Mouse (Mus musculus) heart, embryonic 16.5 days (tissue): ENCODE data around the gene Ehmt1. TPM values are rescaled to one million over a fixed set of nuclear protein-coding genes. Genes with fewer than 3 reads are reported as not detected.

Experiments
- ATAC-seq: fragments of 200-750 bp; cut with Nextera tagmentation; replicated peaks from 2 replicates; pipeline ENCODE4 v1.8.0; 2017; ENCODE audit warnings: moderate number of reproducible peaks; ENCODE audit not compliant: insufficient read depth, low FRiP score; ENCODE audit errors: extremely low read depth
- H3K27ac ChIP-seq: fragments of 300-500 bp; sonication (generic); 2 replicates; pipeline ENCODE4 v1.5.1; 2014; ENCODE audit warnings: mild to moderate bottlenecking, low read length, control low read depth, moderate library complexity
- H3K27me3 ChIP-seq: fragments of 300-500 bp; sonication (generic); 2 replicates; pipeline ENCODE4 v1.6.1; 2014; ENCODE audit warnings: low read length, mixed read lengths; ENCODE audit not compliant: control insufficient read depth, insufficient read depth
- H3K36me3 ChIP-seq: fragments of 300-500 bp; sonication (generic); 2 replicates; pipeline ENCODE4 v1.6.1; 2014; ENCODE audit not compliant: control insufficient read depth, insufficient read depth
- H3K4me1 ChIP-seq: fragments of 300-500 bp; sonication (generic); 2 replicates; pipeline ENCODE4 v1.6.1; 2014; ENCODE audit warnings: low read length, mixed read lengths; ENCODE audit not compliant: control insufficient read depth, insufficient read depth
- H3K4me2 ChIP-seq: fragments of 300-500 bp; sonication (generic); 2 replicates; pipeline ENCODE4 v1.6.1; 2014; ENCODE audit warnings: low read depth, mild to moderate bottlenecking, control low read depth, low read length
- H3K4me3 ChIP-seq: fragments of 300-500 bp; sonication (generic); 2 replicates; pipeline ENCODE4 v1.5.1; 2014; ENCODE audit warnings: mild to moderate bottlenecking, control low read depth, low read length
- H3K9ac ChIP-seq: fragments of 300-500 bp; sonication (generic); 2 replicates; pipeline ENCODE4 v1.6.1; 2014; ENCODE audit warnings: low read length, control low read depth
- H3K9me3 ChIP-seq: fragments of 300-500 bp; sonication (generic); replicated peaks from 2 replicates; pipeline ENCODE4 v1.6.1; 2016; ENCODE audit warnings: low read length; ENCODE audit not compliant: control insufficient read depth
- WGBS: fragments of 180-500 bp; shearing (Covaris S2); extraction: QIAGEN DNeasy Blood & Tissue Kit; methylation state at CpG from one replicate; pipeline ENCODE4 v1.1.7; 2014; 5-methylcytosine and 5-hydroxymethylcytosine counted together
- microRNA-seq: library from miRNA; unstranded; fragments of <30 nt; microRNA quantifications from one replicate; pipeline ENCODE4, GENCODE M21; 2017
- polyA plus RNA-seq: library from polyadenylated mRNA; unstranded; fragments of >200 nt; fragmentation: Nextera tagmentation; extraction: Ambion mirVana; gene quantifications from 2 replicates; pipeline ENCODE4 v1.2.1, GENCODE M21; 2015

Gene Ehmt1
- polyA plus RNA-seq, 1 experiment from 2014 or later = 49.0 TPM

- peak overlapping the region; percentile 53 for H3K4me3 ChIP-seq
- H3K9me3 ChIP-seq = no peaks in the 10 kb centered on the region
- no peak overlapping the region for H3K27ac ChIP-seq
- ATAC-seq = peak; percentile 41
- H3K36me3 ChIP-seq = no peaks in the 10 kb centered on the region
- H3K27me3 ChIP-seq = peaks cover 35% of the 10 kb centered on the region
- peak overlapping the region; percentile 79 for H3K4me2 ChIP-seq
- no peak overlapping the region for H3K9ac ChIP-seq
- H3K4me1 ChIP-seq = peaks cover 10% of the 10 kb centered on the region
- 1% methylated on average over 52 of the region's 52 CpGs for WGBS
Measured at GRCm38 (mm10) chr2:24762446-24762960, 156.9 kb downstream of the Ehmt1 start.

DNA sequence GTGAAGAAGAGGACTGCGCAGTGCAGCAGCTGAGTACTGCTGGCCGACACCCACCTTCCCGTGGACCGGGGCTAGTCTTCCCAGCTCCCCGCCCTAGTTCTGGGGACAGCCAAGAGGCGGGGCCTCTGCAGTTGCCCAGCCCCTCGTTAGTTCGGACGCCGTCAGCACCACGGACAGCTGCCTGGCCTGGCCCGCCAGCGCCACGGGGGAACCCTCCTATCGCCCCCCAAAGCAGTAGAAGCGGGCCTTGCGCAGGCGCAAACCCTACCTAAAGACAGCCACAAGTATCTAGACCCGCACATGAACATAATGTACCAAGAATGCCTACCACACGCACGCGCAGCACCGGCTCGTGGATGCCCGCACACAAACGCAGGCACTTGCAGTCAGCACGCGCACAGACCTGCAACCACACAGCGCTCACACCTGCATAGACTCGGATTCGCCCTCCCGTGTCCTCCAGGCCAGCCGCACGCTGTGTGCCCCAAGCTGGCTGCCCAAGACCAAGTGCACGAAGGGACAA lies 157.4 kb downstream of the Ehmt1 start:
- H3K4me2 ChIP-seq = peak overlapping the region; percentile 79
- no peak overlapping the region for H3K9ac ChIP-seq
- H3K4me1 ChIP-seq = peaks cover 10% of the 10 kb centered on the region
- WGBS = under 1% methylated on average over 35 of the region's 35 CpGs
- H3K36me3 ChIP-seq = no peaks in the 10 kb centered on the region
- H3K27ac ChIP-seq = no peak overlapping the region
- H3K9me3 ChIP-seq = no peaks in the 10 kb centered on the region
- peak; percentile 50; the same call in 1 of the 2 replicates for ATAC-seq
- H3K4me3 ChIP-seq = peak overlapping the region; percentile 53
- H3K27me3 ChIP-seq = peaks cover 35% of the 10 kb centered on the region

DNA sequence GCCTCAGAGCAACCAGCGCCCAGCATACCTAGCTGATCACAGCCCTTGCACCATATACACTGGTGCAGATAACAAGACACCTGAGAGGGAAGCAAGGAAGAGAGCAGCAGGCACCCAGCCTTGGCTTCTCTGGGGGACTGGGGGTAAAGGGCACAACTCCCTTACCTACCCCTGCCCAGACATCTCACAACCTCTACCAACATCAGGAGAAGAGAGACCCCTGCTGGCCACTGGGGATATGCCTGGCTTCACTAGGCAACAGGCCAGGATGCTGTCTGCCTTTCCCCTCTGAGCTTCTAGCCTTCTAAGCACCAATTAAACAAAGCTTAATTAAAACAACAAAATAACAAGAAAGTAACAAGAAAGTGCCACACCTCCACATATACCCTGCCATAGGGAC lies 164.1 kb downstream of the Ehmt1 start:
- no peaks in the 10 kb centered on the region for H3K36me3 ChIP-seq
- H3K4me2 ChIP-seq = no peak overlapping the region
- H3K4me1 ChIP-seq = no peaks in the 10 kb centered on the region
- no peaks in the 10 kb centered on the region for H3K9me3 ChIP-seq
- no peak overlapping the region for H3K9ac ChIP-seq
- WGBS = 96% methylated on average over 1 of the region's 1 CpGs
- H3K27ac ChIP-seq = no peak overlapping the region
- H3K27me3 ChIP-seq = no peaks in the 10 kb centered on the region
- ATAC-seq = no peak
- no peak overlapping the region for H3K4me3 ChIP-seq

DNA sequence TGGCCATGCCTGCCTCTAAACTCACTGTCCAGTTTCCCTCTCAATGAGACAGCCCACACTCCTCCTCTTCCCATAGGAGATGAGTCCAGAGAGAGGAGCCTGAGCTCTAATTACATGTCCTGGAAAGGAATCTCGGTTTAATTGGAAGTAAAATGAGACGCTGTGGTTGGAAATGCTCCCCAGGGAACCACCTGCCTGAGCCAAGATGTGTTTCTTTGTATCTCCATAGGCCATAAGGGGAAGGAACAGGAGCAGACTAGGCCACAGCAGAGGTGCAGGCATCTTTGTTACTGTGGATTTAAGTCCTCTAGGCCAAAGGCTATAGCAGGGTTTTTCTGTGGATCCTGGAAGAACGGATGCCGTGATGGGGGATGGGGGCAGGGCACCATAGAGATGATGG lies 166.8 kb downstream of the Ehmt1 start:
- Histone ChIP-seq H3K27me3 (no peaks in the 10 kb centered on the region), H3K9ac (no peak overlapping the region), H3K36me3 (no peaks in the 10 kb centered on the region), H3K4me1 (no peaks in the 10 kb centered on the region), H3K4me3 (no peak overlapping the region), H3K4me2 (no peak overlapping the region), H3K27ac (no peak overlapping the region), H3K9me3 (no peaks in the 10 kb centered on the region)
- no peak for ATAC-seq
- 69% methylated on average over 4 of the region's 4 CpGs for WGBS

GRCm38 (mm10) chr2:24750051-24750450 lies 169.4 kb downstream of the Ehmt1 start:
- H3K9ac ChIP-seq = no peak overlapping the region
- ATAC-seq = no peak
- H3K9me3 ChIP-seq = no peaks in the 10 kb centered on the region
- no peak overlapping the region for H3K4me2 ChIP-seq
- no peak overlapping the region for H3K27ac ChIP-seq
- H3K4me1 ChIP-seq = no peaks in the 10 kb centered on the region
- H3K36me3 ChIP-seq = no peaks in the 10 kb centered on the region
- no peak overlapping the region for H3K4me3 ChIP-seq
- H3K27me3 ChIP-seq = no peaks in the 10 kb centered on the region
- WGBS = 38% methylated on average over 3 of the region's 3 CpGs

- no peaks in the 10 kb centered on the region for H3K9me3 ChIP-seq
- whole genome bisulfite sequencing = 61% methylated on average over 7 of the region's 7 CpGs
- H3K4me3 ChIP-seq = no peak overlapping the region
- no peak overlapping the region for H3K4me2 ChIP-seq
- H3K27ac ChIP-seq = no peak overlapping the region
- peak; percentile 45; the same call in 1 of the 2 replicates for ATAC-seq
- no peaks in the 10 kb centered on the region for H3K27me3 ChIP-seq
- no peaks in the 10 kb centered on the region for H3K36me3 ChIP-seq
- H3K4me1 ChIP-seq = no peaks in the 10 kb centered on the region
- H3K9ac ChIP-seq = no peak overlapping the region
Measured at GRCm38 (mm10) chr2:24747878-24748277, 171.5 kb downstream of the Ehmt1 start.

Small RNAs within 50 kb of the gene (microRNA-seq; reads per million reads assigned to microRNA genes)
- gene Gm22875 = not detected

Other genes starting within 250 kb of the Ehmt1 start
- 0.13 and 0.36 TPM in 2 replicates for gene Cacna1b, start 156.5 kb downstream of the Ehmt1 start, polyA plus RNA-seq
- gene Arrdc1, start 15.6 kb upstream of the Ehmt1 start, polyA plus RNA-seq = 22.3 and 28.2 TPM in 2 replicates
- 5.3 and 8.2 TPM in 2 replicates for gene Zmynd19, start 30.2 kb upstream of the Ehmt1 start, polyA plus RNA-seq
- 16.8 and 17.4 TPM in 2 replicates for gene Dph7, start 42.8 kb upstream of the Ehmt1 start, polyA plus RNA-seq
- 125 and 150 TPM in 2 replicates for gene Mrpl41, start 55.5 kb upstream of the Ehmt1 start, polyA plus RNA-seq
- gene Pnpla7, start 56.4 kb upstream of the Ehmt1 start, polyA plus RNA-seq = 12.5 and 13.2 TPM in 2 replicates
- gene Nsmf, start 134.7 kb upstream of the Ehmt1 start, polyA plus RNA-seq = 59.3 and 62.9 TPM in 2 replicates
- gene Entpd8, start 160.7 kb upstream of the Ehmt1 start, polyA plus RNA-seq = 0.30 TPM in 1 of 2 replicates, not detected in the other
- gene Noxa1, start 175.5 kb upstream of the Ehmt1 start, polyA plus RNA-seq = 0.19 TPM in 1 of 2 replicates, not detected in the other